Mouse (Mus musculus) liver, adult (tissue): ENCODE measurements at regions not wholly inside any gene's neighbourhood (a gene's known extent, or its start where the extent isn't known, plus 50 kb on each side); places are given as distances from the start of the nearest gene placed in this dataset.

Experiments
- GATA4 ChIP-seq: IDR thresholded peaks from 2 replicates; pipeline ENCODE4 v1.6.1; 2014; ENCODE audit warnings: mild to moderate bottlenecking, low read length; ENCODE audit not compliant: insufficient replicate concordance

- no peak for TF ChIP-seq GATA4
These were observed 91.1 kb downstream of the Psmg1 start for GRCm38 (mm10) chr16:95899672-95900071.

GRCm38 (mm10) chr16:95897843-95898242 lies 92.9 kb downstream of the Psmg1 start:
- no peak for TF ChIP-seq GATA4

DNA sequence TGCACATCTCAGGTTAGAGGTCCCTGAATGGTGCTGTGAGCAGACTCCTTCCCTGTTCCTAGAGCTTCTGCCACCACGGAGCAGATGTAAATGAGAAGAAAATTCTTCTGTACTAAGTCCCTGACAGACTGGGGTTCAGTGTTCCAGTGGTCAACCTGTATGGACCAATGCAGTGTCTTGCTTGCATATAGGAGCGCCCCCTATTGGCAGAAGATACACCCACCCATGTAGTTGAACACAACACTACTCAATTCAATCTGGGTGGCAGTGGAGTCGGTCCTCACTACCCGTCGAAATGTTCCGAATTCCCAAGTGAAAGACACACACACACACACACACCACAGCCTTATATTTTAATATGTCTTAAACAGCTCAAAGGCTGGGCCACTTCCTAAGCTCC lies 94.6 kb downstream of the Psmg1 start:
- TF ChIP-seq GATA4, result no peak

GRCm38 (mm10) chr16:95893534-95894290 lies 97.0 kb downstream of the Psmg1 start:
- no peak for TF ChIP-seq GATA4

DNA sequence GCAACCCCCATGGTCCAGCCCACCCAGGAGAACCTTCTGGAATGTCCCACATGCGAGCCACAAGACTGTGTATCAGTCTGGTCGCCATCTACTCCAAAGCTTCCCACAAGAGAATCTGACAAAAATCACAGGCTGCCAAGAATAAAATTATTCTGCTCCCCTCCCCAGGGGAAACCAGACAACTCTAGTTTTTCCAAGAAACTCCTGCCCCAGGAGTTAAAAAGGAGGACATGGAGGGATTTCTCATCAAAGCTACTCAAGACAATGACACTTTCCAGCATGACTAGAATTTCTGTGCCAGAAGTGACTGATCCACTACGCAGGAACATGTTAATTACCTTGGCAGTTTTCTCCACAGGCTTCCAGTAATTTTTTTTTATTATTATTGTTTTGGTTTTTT lies 98.4 kb downstream of the Psmg1 start:
- TF ChIP-seq GATA4, result no peak

GRCm38 (mm10) chr16:95886131-95886530 lies 104.6 kb downstream of the Psmg1 start:
- TF ChIP-seq GATA4, result no peak

- TF ChIP-seq GATA4, result no peak
These were observed 117.5 kb downstream of the Psmg1 start for GRCm38 (mm10) chr16:95873297-95873696.

- no peak for TF ChIP-seq GATA4
These were observed 118.3 kb downstream of the Psmg1 start for GRCm38 (mm10) chr16:95872436-95872835.

DNA sequence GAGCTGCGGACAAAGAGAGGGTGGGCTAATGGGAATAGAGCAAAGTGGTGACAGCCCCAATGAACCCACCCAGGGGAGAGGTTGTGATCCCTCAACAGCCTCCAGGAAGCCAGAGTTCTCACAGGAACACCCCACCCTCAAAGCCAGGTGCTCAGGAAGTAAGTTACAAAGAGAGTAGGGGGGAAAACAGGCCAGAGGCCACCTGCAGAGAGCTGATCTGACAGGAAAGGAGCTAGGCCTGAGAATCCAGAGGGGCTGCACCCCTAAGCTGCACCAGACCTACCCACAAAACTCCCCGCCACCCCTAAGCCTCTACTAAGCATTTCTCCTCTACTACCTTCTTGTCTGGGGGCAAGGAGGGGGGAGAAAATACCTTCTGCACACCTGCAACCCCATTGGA lies 120.5 kb downstream of the Psmg1 start:
- no peak for TF ChIP-seq GATA4

DNA sequence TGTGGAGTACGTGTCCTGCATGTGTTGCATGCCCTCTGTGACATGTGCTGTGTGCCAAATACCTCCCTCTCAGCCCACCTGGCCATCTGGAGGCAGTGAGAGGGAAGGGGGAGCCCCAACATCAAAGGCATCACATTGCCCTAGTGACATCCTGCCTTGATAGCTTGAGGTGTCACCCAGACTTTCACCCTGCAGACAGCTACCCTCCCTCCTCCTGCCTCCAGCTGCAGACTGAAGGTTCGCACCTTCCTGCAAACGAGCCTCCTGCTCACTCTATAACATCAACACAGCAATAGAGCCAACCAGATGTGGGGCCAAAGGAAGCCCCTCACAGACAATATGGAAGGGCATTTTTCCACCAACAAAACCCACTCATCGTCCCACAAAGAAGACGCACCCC lies 121.3 kb downstream of the Psmg1 start:
- TF ChIP-seq GATA4, result no peak

DNA sequence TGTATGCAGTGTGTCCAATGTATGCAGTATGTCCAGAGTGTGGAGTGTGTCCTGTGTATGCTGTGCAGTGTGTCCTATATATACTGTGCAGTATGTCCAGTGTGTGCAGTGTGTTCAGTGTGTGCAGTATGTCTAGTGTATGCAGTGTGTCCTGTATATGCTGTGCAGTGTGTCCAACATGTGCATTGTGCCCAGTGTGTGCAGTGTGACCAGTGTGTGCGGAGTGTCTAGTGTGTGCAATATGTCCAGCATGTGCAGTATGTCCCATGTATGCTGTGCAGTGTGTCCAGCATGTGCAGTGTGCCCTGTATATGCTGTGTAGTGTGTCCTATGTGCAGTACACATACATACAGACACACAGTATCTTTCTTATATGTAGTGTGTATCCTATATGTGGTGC lies 121.9 kb downstream of the Psmg1 start:
- no peak for TF ChIP-seq GATA4

- no peak for TF ChIP-seq GATA4
These were observed 123.2 kb downstream of the Psmg1 start for GRCm38 (mm10) chr16:95867516-95867915.

DNA sequence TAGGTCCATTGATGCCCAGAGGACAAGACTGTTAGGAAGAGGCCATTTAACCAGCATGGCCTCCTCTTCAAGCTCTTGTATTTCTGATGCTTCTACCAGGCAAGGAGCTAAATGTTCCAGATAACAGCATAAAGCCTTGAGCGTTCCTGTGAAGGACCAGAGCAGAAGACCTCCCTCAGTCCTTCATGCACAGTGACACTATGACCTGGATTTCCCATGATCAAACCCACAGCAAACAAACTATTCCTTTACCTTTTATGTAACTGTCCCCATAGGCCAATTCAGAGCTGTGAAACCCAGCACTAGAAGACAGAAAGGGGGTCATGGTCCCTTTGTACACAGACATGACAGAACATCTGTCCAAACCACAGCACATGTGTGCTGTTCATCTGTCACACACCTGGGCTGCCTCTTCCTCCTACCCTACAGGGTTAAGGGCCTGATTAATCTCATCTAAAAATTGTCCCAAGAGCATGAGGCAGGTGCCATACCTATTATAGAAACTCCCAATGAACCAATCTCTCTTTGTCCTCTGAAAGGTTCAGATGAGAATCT lies 123.8 kb downstream of the Psmg1 start:
- no peak for TF ChIP-seq GATA4

GRCm38 (mm10) chr16:95865603-95866002 lies 125.2 kb downstream of the Psmg1 start:
- TF ChIP-seq GATA4, result no peak

DNA sequence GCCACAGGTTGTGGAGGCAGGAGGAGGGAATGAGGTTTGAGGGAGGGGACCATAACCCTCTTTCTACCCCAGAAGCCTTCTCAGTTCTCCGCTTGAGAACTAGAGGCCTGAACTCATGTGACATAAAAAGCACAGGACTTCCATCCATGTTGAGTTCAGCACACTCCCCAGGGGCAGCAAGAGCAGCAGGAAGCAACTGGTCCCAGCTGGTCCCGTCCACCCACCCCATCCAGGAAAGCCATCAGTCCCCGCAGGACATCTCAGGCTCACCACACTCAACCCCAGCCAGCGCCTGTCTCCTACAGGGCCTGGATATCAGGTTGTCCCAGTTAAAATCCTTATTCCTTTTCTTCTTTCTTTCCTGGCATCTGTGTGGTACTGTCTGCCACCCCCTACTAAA lies 126.1 kb downstream of the Psmg1 start:
- no peak for TF ChIP-seq GATA4

GRCm38 (mm10) chr16:95864106-95864505 lies 126.7 kb downstream of the Psmg1 start:
- TF ChIP-seq GATA4, result no peak

- TF ChIP-seq GATA4, result no peak
These were observed 127.2 kb downstream of the Psmg1 start for GRCm38 (mm10) chr16:95863565-95863964.

DNA sequence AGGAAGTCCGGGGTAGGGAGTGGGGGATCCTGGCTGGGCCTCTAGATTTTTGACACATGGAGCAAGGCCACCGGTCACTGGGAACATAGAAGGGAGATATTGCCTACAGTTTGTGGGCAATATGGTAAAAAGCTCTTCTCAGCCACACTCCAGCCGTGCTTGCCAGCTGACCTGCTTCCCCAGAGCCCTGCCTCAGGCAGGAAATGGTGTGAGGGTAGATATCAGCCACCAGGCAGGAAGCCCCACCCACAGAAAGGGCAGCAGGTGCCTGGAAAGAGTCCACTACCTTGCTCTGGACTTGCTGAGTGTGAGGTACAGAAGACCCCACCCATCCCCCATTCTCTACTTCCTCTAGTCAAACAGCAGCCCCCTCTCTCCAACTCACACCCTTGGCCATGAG lies 128.1 kb downstream of the Psmg1 start:
- TF ChIP-seq GATA4, result peak; percentile 78; the same call in 1 of the 2 replicates

DNA sequence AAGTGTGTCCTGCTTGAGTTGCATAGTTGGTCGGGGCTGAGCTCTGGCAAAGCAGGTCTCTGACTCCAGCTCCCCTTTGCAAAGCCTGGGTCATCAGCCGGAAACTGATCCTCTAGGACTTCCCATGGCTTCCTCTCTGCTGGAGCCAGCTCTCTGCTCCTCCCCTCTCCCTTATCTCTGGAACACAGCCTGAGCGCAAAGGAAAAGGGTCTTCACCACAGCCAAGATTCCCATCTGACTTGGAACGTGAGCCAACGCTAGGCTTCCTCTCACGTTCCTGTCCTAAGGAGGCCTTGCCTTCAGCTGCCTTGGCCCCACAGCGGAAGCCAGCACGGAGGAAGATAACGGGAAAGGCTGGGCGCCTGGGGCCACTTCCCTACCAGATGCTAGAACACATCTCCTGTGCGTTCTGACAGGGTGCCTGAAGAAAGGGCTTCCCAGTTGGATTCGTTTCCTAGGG lies 129.5 kb downstream of the Psmg1 start:
- peak; percentile 100 for TF ChIP-seq GATA4
